Mouse (Mus musculus) intestine, embryonic 16.5 days (tissue): ENCODE measurements around the gene Gm27021. TPM values are rescaled to one million over a fixed set of nuclear protein-coding genes. Genes with fewer than 3 reads are reported as not detected.

Experiments used
- ATAC-seq: fragments of 200-750 bp; cut with Nextera tagmentation; 2 replicates; pipeline ENCODE4 v1.8.0; 2017; ENCODE audit warnings: moderate TSS enrichment, moderate library complexity
- H3K27ac ChIP-seq: fragments of 300-500 bp; sonication (generic); 2 replicates; pipeline ENCODE4 v1.5.1; 2014; ENCODE audit warnings: mild to moderate bottlenecking, low read length
- H3K27me3 ChIP-seq: fragments of 300-500 bp; sonication (generic); replicated peaks from 2 replicates; pipeline ENCODE4 v1.6.1; 2014; ENCODE audit warnings: low read length, control low read depth, mixed read lengths; ENCODE audit not compliant: control insufficient read depth, insufficient read depth
- H3K36me3 ChIP-seq: fragments of 300-500 bp; sonication (generic); 2 replicates; pipeline ENCODE4 v1.6.1; 2014; ENCODE audit warnings: low read length, control low read depth; ENCODE audit not compliant: control insufficient read depth, insufficient read depth
- H3K4me1 ChIP-seq: fragments of 300-500 bp; sonication (generic); 2 replicates; pipeline ENCODE4 v1.6.1; 2014; ENCODE audit warnings: low read length, control low read depth, mixed read lengths; ENCODE audit not compliant: control insufficient read depth, insufficient read depth
- H3K4me2 ChIP-seq: fragments of 300-500 bp; sonication (generic); 2 replicates; pipeline ENCODE4 v1.6.1; 2014; ENCODE audit warnings: low read depth, low read length, control low read depth
- H3K4me3 ChIP-seq: fragments of 300-500 bp; sonication (generic); 2 replicates; pipeline ENCODE4 v1.5.1; 2014; ENCODE audit warnings: mild to moderate bottlenecking, low read length
- H3K9ac ChIP-seq: fragments of 300-500 bp; sonication (generic); 2 replicates; pipeline ENCODE4 v1.6.1; 2014; ENCODE audit warnings: low read depth, low read length
- H3K9me3 ChIP-seq: fragments of 300-500 bp; sonication (generic); 2 replicates; pipeline ENCODE4 v1.6.1; 2016; ENCODE audit warnings: low read length, control low read depth; ENCODE audit not compliant: control insufficient read depth
- WGBS: fragments of 180-500 bp; shearing (Covaris S2); extraction: QIAGEN DNeasy Blood & Tissue Kit; methylation state at CpG from one replicate; pipeline ENCODE4 v1.1.7; 2014; 5-methylcytosine and 5-hydroxymethylcytosine counted together
- polyA plus RNA-seq: library from polyadenylated mRNA; unstranded; fragments of >200 nt; fragmentation: Nextera tagmentation; extraction: Ambion mirVana; gene quantifications from 2 replicates; pipeline ENCODE4 v1.2.1, GENCODE M21; 2015

Gene Gm27021
- polyA plus RNA-seq, 1 experiment from 2014 or later, result 1.5 TPM

DNA sequence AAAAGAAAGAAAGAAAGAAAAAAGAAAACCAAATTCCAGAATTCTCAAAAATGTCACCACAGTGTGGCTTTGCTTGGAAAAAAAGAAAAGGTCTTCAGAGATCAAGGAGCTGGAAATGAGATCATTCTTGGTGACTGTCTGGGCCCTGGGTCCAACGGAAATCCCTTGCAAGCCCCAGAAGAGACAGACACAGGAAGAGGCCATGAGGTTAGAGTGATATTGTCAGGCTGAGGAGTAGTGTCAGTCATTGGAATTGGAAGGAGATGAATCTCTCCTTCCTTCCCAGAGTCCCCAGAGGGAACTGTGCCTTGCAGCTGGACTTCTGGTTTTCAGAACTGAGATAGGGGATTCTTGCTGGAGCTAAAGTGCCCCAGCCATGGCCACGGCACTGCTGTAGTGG, 31.7 kb upstream of the Gm27021 start:
- Histone ChIP-seq H3K27ac (peak overlapping the region; percentile 21; the same call in 1 of the 2 replicates), H3K4me3 (no peak overlapping the region), H3K4me1 (peaks cover 38% of the 10 kb centered on the region), H3K4me2 (no peak overlapping the region), H3K9me3 (no peaks in the 10 kb centered on the region), H3K27me3 (no peaks in the 10 kb centered on the region), H3K9ac (no peak overlapping the region), H3K36me3 (no peaks in the 10 kb centered on the region)
- no peak for ATAC-seq
- WGBS, result 73% methylated on average over 2 of the region's 2 CpGs

- 62% methylated on average over 6 of the region's 6 CpGs for WGBS
Measured at GRCm38 (mm10) chr8:120699079-120699478, 31.2 kb upstream of the Gm27021 start.

GRCm38 (mm10) chr8:120698426-120698825, 30.5 kb upstream of the Gm27021 start:
- Histone ChIP-seq H3K36me3 (no peaks in the 10 kb centered on the region), H3K27ac (peak overlapping the region; percentile 67), H3K4me2 (no peak overlapping the region), H3K9ac (no peak overlapping the region), H3K9me3 (no peaks in the 10 kb centered on the region), H3K27me3 (no peaks in the 10 kb centered on the region), H3K4me3 (no peak overlapping the region), H3K4me1 (peaks cover 47% of the 10 kb centered on the region)
- no peak for ATAC-seq
- WGBS, result 57% methylated on average over 7 of the region's 7 CpGs

More at GRCm38 (mm10) chr8:120699079-120699478, 31.2 kb upstream of the Gm27021 start:
- Histone ChIP-seq H3K4me1 (peaks cover 43% of the 10 kb centered on the region), H3K36me3 (no peaks in the 10 kb centered on the region), H3K27me3 (no peaks in the 10 kb centered on the region), H3K9ac (no peak overlapping the region), H3K4me3 (no peak overlapping the region), H3K27ac (no peak overlapping the region), H3K4me2 (no peak overlapping the region), H3K9me3 (no peaks in the 10 kb centered on the region)
- no peak for ATAC-seq

- H3K4me1 ChIP-seq, result peaks cover 48% of the 10 kb centered on the region
- no peak overlapping the region for H3K4me2 ChIP-seq
- no peak overlapping the region for H3K4me3 ChIP-seq
- no peaks in the 10 kb centered on the region for H3K36me3 ChIP-seq
- ATAC-seq, result no peak
- peak overlapping the region; percentile 67; the same call in 1 of the 2 replicates for H3K27ac ChIP-seq
- H3K9ac ChIP-seq, result no peak overlapping the region
- H3K27me3 ChIP-seq, result no peaks in the 10 kb centered on the region
- H3K9me3 ChIP-seq, result no peaks in the 10 kb centered on the region
Measured at GRCm38 (mm10) chr8:120697979-120698272, 30.0 kb upstream of the Gm27021 start.

DNA sequence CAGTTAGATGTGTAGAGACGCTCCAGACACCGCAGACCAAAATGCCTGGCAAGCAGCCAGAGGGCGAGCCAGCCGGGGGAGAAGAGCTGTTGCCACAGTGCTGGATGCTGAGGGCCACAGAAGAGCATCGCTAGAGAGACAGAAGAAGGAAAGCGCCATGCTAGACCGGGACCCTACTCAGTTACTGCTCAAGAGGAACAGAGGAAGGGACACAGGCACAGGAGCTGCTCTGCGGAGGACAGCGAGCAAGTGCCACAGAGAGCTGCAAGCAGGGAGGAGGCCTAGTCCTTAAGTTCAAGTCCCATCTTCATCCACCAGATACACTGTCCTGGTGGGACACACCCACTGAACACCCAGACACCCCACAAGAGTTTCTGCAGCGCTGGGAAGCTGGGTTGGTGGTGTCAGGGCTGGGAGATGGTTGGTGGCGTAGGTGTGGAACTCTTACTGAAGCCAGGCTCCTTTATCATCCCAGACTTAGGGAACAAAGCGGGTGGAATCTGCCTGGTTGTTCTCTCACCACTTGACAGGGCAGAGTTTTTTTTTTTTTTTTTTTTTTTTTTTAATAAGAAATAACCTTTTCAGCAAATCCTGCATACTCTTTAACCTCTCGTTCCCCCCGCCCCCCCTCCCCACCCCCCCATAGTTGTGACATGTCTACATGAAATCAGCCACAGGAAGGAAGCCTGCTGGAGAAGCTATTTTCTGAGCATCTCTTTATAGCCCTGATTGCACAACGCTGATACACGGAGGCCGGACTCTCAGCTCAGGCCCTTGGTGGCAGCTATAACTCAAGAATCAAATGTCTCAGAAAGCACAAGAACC, 29.5 kb upstream of the Gm27021 start:
- Histone ChIP-seq H3K9ac (peak overlapping the region; percentile 29; the same call in 1 of the 2 replicates), H3K27ac (peak overlapping the region; percentile 75)
- WGBS, result 54% methylated on average over 17 of the region's 17 CpGs

GRCm38 (mm10) chr8:120696401-120697153, 28.7 kb upstream of the Gm27021 start:
- H3K27me3 ChIP-seq, result no peaks in the 10 kb centered on the region
- H3K9me3 ChIP-seq, result no peaks in the 10 kb centered on the region
- peaks cover 46% of the 10 kb centered on the region for H3K4me1 ChIP-seq
- no peaks in the 10 kb centered on the region for H3K36me3 ChIP-seq
- H3K27ac ChIP-seq, result peak overlapping the region; percentile 75
- WGBS, result 43% methylated on average over 13 of the region's 13 CpGs
- no peak overlapping the region for H3K4me3 ChIP-seq
- 0 out of 2 replicates have a peak overlapping the region, but pooled peaks have one; percentile 29 for H3K9ac ChIP-seq
- H3K4me2 ChIP-seq, result no peak overlapping the region
- ATAC-seq, result 0 out of 2 replicates have a peak, but pooled peaks have one; percentile 16

More for the DNA sequence above, 29.5 kb upstream of the Gm27021 start:
- no peak overlapping the region for H3K4me2 ChIP-seq
- H3K4me1 ChIP-seq, result peaks cover 52% of the 10 kb centered on the region
- no peaks in the 10 kb centered on the region for H3K36me3 ChIP-seq
- ATAC-seq, result no peak
- H3K27me3 ChIP-seq, result no peaks in the 10 kb centered on the region
- H3K4me3 ChIP-seq, result no peak overlapping the region
- H3K9me3 ChIP-seq, result no peaks in the 10 kb centered on the region

GRCm38 (mm10) chr8:120693861-120694493, 26.1 kb upstream of the Gm27021 start:
- peak overlapping the region; percentile 42 for H3K9ac ChIP-seq
- ATAC-seq, result peak; percentile 84
- no peaks in the 10 kb centered on the region for H3K9me3 ChIP-seq
- H3K4me2 ChIP-seq, result peak overlapping the region; percentile 52
- H3K27me3 ChIP-seq, result no peaks in the 10 kb centered on the region
- peak overlapping the region; percentile 91 for H3K27ac ChIP-seq
- H3K36me3 ChIP-seq, result no peaks in the 10 kb centered on the region
- WGBS, result 11% methylated on average over 22 of the region's 22 CpGs
- H3K4me1 ChIP-seq, result peaks cover 44% of the 10 kb centered on the region
- peak overlapping the region; percentile 27; the same call in 1 of the 2 replicates for H3K4me3 ChIP-seq

DNA sequence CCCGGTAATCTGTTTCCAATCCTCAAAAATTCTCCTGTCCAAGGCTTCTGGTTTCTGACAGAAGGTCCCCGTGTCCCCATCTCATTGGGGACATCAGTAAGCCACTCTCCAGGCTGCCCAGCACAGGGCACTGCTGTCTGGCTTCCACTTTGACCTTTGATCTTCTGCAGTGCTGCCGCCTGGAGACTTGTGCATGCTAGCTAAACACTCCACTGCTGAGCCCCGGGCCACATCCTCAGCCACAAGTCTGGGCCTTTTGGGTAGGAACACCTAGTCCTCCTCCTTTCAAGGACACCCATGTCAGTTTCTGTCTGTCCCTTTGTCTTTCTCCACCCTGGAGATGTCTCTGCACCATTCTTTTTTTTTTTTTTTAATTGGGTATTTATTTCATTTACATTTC, 25.1 kb upstream of the Gm27021 start:
- 41% methylated on average over 4 of the region's 4 CpGs for WGBS
- H3K27me3 ChIP-seq, result no peaks in the 10 kb centered on the region
- no peaks in the 10 kb centered on the region for H3K36me3 ChIP-seq
- peaks cover 36% of the 10 kb centered on the region for H3K4me1 ChIP-seq
- no peak overlapping the region for H3K27ac ChIP-seq
- H3K9me3 ChIP-seq, result no peaks in the 10 kb centered on the region
- H3K4me2 ChIP-seq, result no peak overlapping the region
- no peak overlapping the region for H3K4me3 ChIP-seq
- peak overlapping the region; percentile 31; the same call in 1 of the 2 replicates for H3K9ac ChIP-seq
- ATAC-seq, result 0 out of 2 replicates have a peak, but pooled peaks have one; percentile 29

GRCm38 (mm10) chr8:120688511-120688910, 20.6 kb upstream of the Gm27021 start:
- H3K4me1 ChIP-seq, result peaks cover 24% of the 10 kb centered on the region
- H3K27me3 ChIP-seq, result no peaks in the 10 kb centered on the region
- H3K4me3 ChIP-seq, result no peak overlapping the region
- 89% methylated on average over 7 of the region's 7 CpGs for WGBS
- no peaks in the 10 kb centered on the region for H3K9me3 ChIP-seq
- H3K4me2 ChIP-seq, result no peak overlapping the region
- H3K9ac ChIP-seq, result no peak overlapping the region
- no peak overlapping the region for H3K27ac ChIP-seq
- no peak for ATAC-seq
- no peaks in the 10 kb centered on the region for H3K36me3 ChIP-seq
